ENCODE assay signal across 8 mouse cellular contexts in genomic region chr4:135286833-135287395, GRCm38 (mm10). TPM values are rescaled to one million over a fixed set of nuclear protein-coding genes. Genes with fewer than 3 reads are reported as not detected.
DNase-seq lines count a peak whose midpoint lies in the region; ATAC-seq and TF ChIP-seq lines count a peak whose summit lies in the region.

No protein-coding gene starts in this region.

- no peaks in the 10 kb centered on the region; the same call in 1 of the 2 replicates for H3K9me3 ChIP-seq in heart, embryonic 12.5 days (replicated peaks)
- H3K9me3 ChIP-seq in limb, embryonic 14.5 days (ENCODE audit: control insufficient read depth, low read length), result no peaks in the 10 kb centered on the region

- TF ChIP-seq CTCF in small intestine, adult 2 months (IDR thresholded peaks at IDR 0.05; ENCODE audit: extremely low read depth, insufficient read length, insufficient replicate concordance, low read depth, low read length), result no peak

- TF ChIP-seq POLR2A in limb, embryonic 14.5 days (IDR thresholded peaks at IDR 0.05; ENCODE audit: borderline replicate concordance, extremely low read depth, insufficient read depth, insufficient read length), result no peak
- TF ChIP-seq POLR2A in small intestine, adult 2 months (IDR thresholded peaks at IDR 0.05; ENCODE audit: low read depth, low read length), result no peak

- ATAC-seq in heart, embryonic 12.5 days (ENCODE audit: insufficient number of reproducible peaks, low FRiP score), result peak; percentile 68
- ATAC-seq in limb, embryonic 14.5 days (ENCODE audit: low FRiP score, low read depth), result no peak

- H3K4me3 ChIP-seq in brown adipose tissue, adult 24 weeks (ENCODE audit: insufficient read depth, low read depth, low read length), result peak overlapping the region; percentile 39
- peak overlapping the region; percentile 15 for H3K4me3 ChIP-seq in heart, embryonic 12.5 days
- H3K4me3 ChIP-seq in limb, embryonic 14.5 days (replicated peaks; ENCODE audit: low read length), result no peak overlapping the region
- H3K4me3 ChIP-seq in small intestine, adult 2 months (ENCODE audit: low read depth, low read length), result peak overlapping the region; percentile 34

- H3K27me3 ChIP-seq in heart, embryonic 12.5 days (replicated peaks), result no peaks in the 10 kb centered on the region
- no peaks in the 10 kb centered on the region for H3K27me3 ChIP-seq in limb, embryonic 14.5 days (ENCODE audit: control insufficient read depth, insufficient read depth, low read length)
- no peaks in the 10 kb centered on the region for H3K27me3 ChIP-seq in small intestine, adult 2 months (ENCODE audit: control insufficient read depth, insufficient read depth, low read length)

- peak; percentile 14 for DNase-seq in left cerebral cortex, postnatal 4 days
- no peak for DNase-seq in left cerebral cortex, adult 11 months (ENCODE audit: low spot score)
- DNase-seq in limb, embryonic 14.5 days (ENCODE audit: low spot score), result no peak
- no peak for DNase-seq in B cell, adult 2 months
- DNase-seq in thymus, postnatal 4 days, result no peak

- H3K4me1 ChIP-seq in brown adipose tissue, adult 24 weeks (ENCODE audit: control insufficient read depth, insufficient read depth, insufficient read length, low read length), result peaks cover 24% of the 10 kb centered on the region
- peaks cover 33% of the 10 kb centered on the region for H3K4me1 ChIP-seq in heart, embryonic 12.5 days (replicated peaks)
- peaks cover 12% of the 10 kb centered on the region; the same call in 1 of the 2 replicates for H3K4me1 ChIP-seq in limb, embryonic 14.5 days (ENCODE audit: control insufficient read depth, insufficient read depth, low read length)
- H3K4me1 ChIP-seq in small intestine, adult 2 months (ENCODE audit: control insufficient read depth, insufficient read depth, insufficient read length, low read length), result peaks cover 9% of the 10 kb centered on the region

- 2% methylated on average over 16 of the region's 16 CpGs for WGBS in heart, embryonic 12.5 days
- 7% methylated on average over 16 of the region's 16 CpGs for WGBS in limb, embryonic 14.5 days
- 13% methylated on average over 16 of the region's 16 CpGs for WGBS in small intestine, adult 2 months

- H3K36me3 ChIP-seq in heart, embryonic 12.5 days, result no peaks in the 10 kb centered on the region
- H3K36me3 ChIP-seq in limb, embryonic 14.5 days (ENCODE audit: control insufficient read depth, insufficient read depth, low read length), result no peaks in the 10 kb centered on the region
- H3K36me3 ChIP-seq in small intestine, adult 2 months (ENCODE audit: control insufficient read depth, insufficient read depth, low read length), result no peaks in the 10 kb centered on the region

- intact Hi-C loops in left cerebral cortex, postnatal 4 days (cut with DNase I), result no loop called here

- peak overlapping the region; percentile 57 for H3K4me2 ChIP-seq in heart, embryonic 12.5 days
- peak overlapping the region; percentile 33 for H3K4me2 ChIP-seq in limb, embryonic 14.5 days (replicated peaks; ENCODE audit: low read depth, low read length, severe bottlenecking)

- H3K9ac ChIP-seq in heart, embryonic 12.5 days, result peak overlapping the region; percentile 59
- 0 out of 2 replicates have a peak overlapping the region, but pooled peaks have one; percentile 12 for H3K9ac ChIP-seq in limb, embryonic 14.5 days (ENCODE audit: low read depth, low read length, severe bottlenecking)

- H3K27ac ChIP-seq in brown adipose tissue, adult 24 weeks (replicated peaks; ENCODE audit: low read depth, low read length), result peak overlapping the region; percentile 87
- H3K27ac ChIP-seq in heart, embryonic 12.5 days (ENCODE audit: poor library complexity, severe bottlenecking), result peak overlapping the region; percentile 80
- H3K27ac ChIP-seq in limb, embryonic 14.5 days (replicated peaks; ENCODE audit: low read depth, low read length), result no peak overlapping the region
- H3K27ac ChIP-seq in small intestine, adult 2 months (ENCODE audit: insufficient read depth, low read depth, low read length), result peak overlapping the region; percentile 74

RNA-seq across cellular contexts. Expression of gene Clic4, which starts 14.3 kb away (rescaled TPM):
- total RNA-seq in left cerebral cortex, postnatal 4 days (2021), result 10 to 100 TPM; 27.6 to 27.8 TPM
- 112 and 125 TPM in 2 replicates for polyA plus RNA-seq in brown adipose tissue, adult 24 weeks (2012; ENCODE audit: insufficient read depth, insufficient read length, missing spikeins)
- polyA plus RNA-seq in heart, embryonic 12.5 days (2016; fragmentation: Nextera tagmentation; extraction: Ambion mirVana), result 291 and 300 TPM in 2 replicates
- polyA plus RNA-seq in limb, embryonic 14.5 days (2012; rRNA removed), result 68.0 and 72.1 TPM in 2 replicates
- 88.2 and 98.9 TPM in 2 replicates for polyA plus RNA-seq in limb, embryonic 14.5 days (2014; fragmentation: Nextera tagmentation; extraction: Ambion mirVana)
- polyA plus RNA-seq in small intestine, adult 2 months (2012; rRNA removed), result 20.6 and 26.2 TPM in 2 replicates
